Mouse (Mus musculus) gastrocnemius, postnatal 25 days (tissue): ENCODE measurements around the gene Fancc. TPM values are rescaled to one million over a fixed set of nuclear protein-coding genes. Genes with fewer than 3 reads are reported as not detected.
A peak's percentile ranks its signal among the peaks of the same experiment; 100 is the strongest.
"Not testable (repeated sequence)": the region's sequence is repeated elsewhere in the genome, so short reads cannot be mapped to it uniquely, and the experiment has no call there.

ENCODE experiments used
- DNase-seq: peaks from one replicate; pipeline ENCODE4 v3.0.0; 2022
- total RNA-seq, 2 experiments: library from RNA; stranded (reverse); gene quantifications; 1 replicate in 1 of 2; 2 replicates in 1 of 2; pipeline ENCODE4 v1.2.3; 2021

Gene Fancc
- total RNA-seq, 2 experiments from 2014 or later: 2.0 to 2.3 TPM

- DNase-seq: no peak
Measured at GRCm38 (mm10) chr13:63515542-63515941, 18.5 kb upstream of the Fancc start.

- no peak for DNase-seq
Measured at GRCm38 (mm10) chr13:63514931-63515360, 17.9 kb upstream of the Fancc start.

GRCm38 (mm10) chr13:63513374-63514098 is 16.5 kb upstream of the Fancc start:
- DNase-seq: no peak

GRCm38 (mm10) chr13:63512411-63512810 is 15.3 kb upstream of the Fancc start:
- DNase-seq: no peak

GRCm38 (mm10) chr13:63507821-63508220 is 10.7 kb upstream of the Fancc start:
- DNase-seq: no peak

GRCm38 (mm10) chr13:63507001-63507556 is 10.0 kb upstream of the Fancc start:
- no peak for DNase-seq

GRCm38 (mm10) chr13:63506364-63506763 is 9.3 kb upstream of the Fancc start:
- no peak for DNase-seq

GRCm38 (mm10) chr13:63502391-63502790 is 5.3 kb upstream of the Fancc start:
- no peak for DNase-seq

GRCm38 (mm10) chr13:63499489-63499888 is 2.4 kb upstream of the Fancc start:
- DNase-seq: no peak

- no peak for DNase-seq
Measured at GRCm38 (mm10) chr13:63487707-63488042, 9.4 kb downstream of the Fancc start.

- DNase-seq: no peak
Measured at GRCm38 (mm10) chr13:63486791-63487706, 10.0 kb downstream of the Fancc start.

GRCm38 (mm10) chr13:63475356-63475755 is 21.7 kb downstream of the Fancc start:
- no peak for DNase-seq

- DNase-seq: peak; percentile 33
Measured at GRCm38 (mm10) chr13:63452898-63453297, 44.2 kb downstream of the Fancc start.

- DNase-seq: no peak
Measured at GRCm38 (mm10) chr13:63451140-63451539, 45.9 kb downstream of the Fancc start.

GRCm38 (mm10) chr13:63445419-63445818 is 51.7 kb downstream of the Fancc start:
- no peak for DNase-seq

GRCm38 (mm10) chr13:63432759-63433158 is 64.3 kb downstream of the Fancc start:
- DNase-seq: no peak

GRCm38 (mm10) chr13:63431857-63432191 is 65.3 kb downstream of the Fancc start:
- no peak for DNase-seq

- DNase-seq: peak; percentile 89
Measured at GRCm38 (mm10) chr13:63431030-63431856, 65.8 kb downstream of the Fancc start.

- DNase-seq: peak; percentile 7
Measured at GRCm38 (mm10) chr13:63430681-63431029, 66.4 kb downstream of the Fancc start.

GRCm38 (mm10) chr13:63430206-63430605 is 66.9 kb downstream of the Fancc start:
- no peak for DNase-seq

- DNase-seq: not testable (repeated sequence)
Measured at GRCm38 (mm10) chr13:63428211-63428610, 68.9 kb downstream of the Fancc start.

GRCm38 (mm10) chr13:63423060-63423459 is 74.0 kb downstream of the Fancc start:
- DNase-seq: no peak
